Mouse (Mus musculus) bone marrow macrophage, adult 2 months (primary cell): ENCODE measurements around the gene Ninj1. TPM values are rescaled to one million over a fixed set of nuclear protein-coding genes. Genes with fewer than 3 reads are reported as not detected.

Experiments
- H3K27ac ChIP-seq: 2 replicates; pipeline ENCODE4 v1.5.1; 2012; ENCODE audit warnings: low read depth, low read length; ENCODE audit not compliant: insufficient read depth
- H3K4me1 ChIP-seq: 2 replicates; pipeline ENCODE4 v1.6.1; 2012; ENCODE audit warnings: low read length; ENCODE audit not compliant: control insufficient read depth, insufficient read depth
- H3K4me3 ChIP-seq: 2 replicates; pipeline ENCODE4 v1.5.1; 2012; ENCODE audit warnings: mild to moderate bottlenecking, low read length, moderate library complexity; ENCODE audit not compliant: insufficient read depth
- CTCF ChIP-seq: IDR thresholded peaks from 2 replicates; pipeline ENCODE4 v1.5.1; 2012; ENCODE audit warnings: low read depth, mild to moderate bottlenecking, low read length, moderate library complexity
- POLR2A ChIP-seq: IDR thresholded peaks from 2 replicates; pipeline ENCODE4 v1.6.1; 2012; ENCODE audit warnings: mild to moderate bottlenecking, low read depth, low read length, borderline replicate concordance
- polyA plus RNA-seq: library from polyadenylated mRNA; stranded (reverse); fragments of >200 nt; gene quantifications from 2 replicates; pipeline ENCODE4 v1.2.4, GENCODE M21; 2012; ENCODE audit not compliant: missing spikeins, insufficient read depth, insufficient read length

Ninj1 gene
- polyA plus RNA-seq, 1 experiment: 521 TPM

GRCm38 (mm10) chr13:49170623-49171022 lies 16.7 kb upstream of the Ninj1 start:
- Histone ChIP-seq H3K27ac (no peak overlapping the region), H3K4me3 (no peak overlapping the region), H3K4me1 (peaks cover 13% of the 10 kb centered on the region)
- TF ChIP-seq CTCF (no peak), POLR2A (no peak)

GRCm38 (mm10) chr13:49171729-49172128 lies 15.6 kb upstream of the Ninj1 start:
- TF ChIP-seq POLR2A (no peak), CTCF (no peak)
- Histone ChIP-seq H3K4me3 (no peak overlapping the region), H3K27ac (no peak overlapping the region), H3K4me1 (peaks cover 13% of the 10 kb centered on the region)

- no peak for TF ChIP-seq CTCF
- TF ChIP-seq POLR2A: no peak
- H3K27ac ChIP-seq: no peak overlapping the region
- peaks cover 10% of the 10 kb centered on the region for H3K4me1 ChIP-seq
- no peak overlapping the region for H3K4me3 ChIP-seq
These were observed 14.9 kb upstream of the Ninj1 start for GRCm38 (mm10) chr13:49172335-49172734.

GRCm38 (mm10) chr13:49172971-49173596 lies 14.2 kb upstream of the Ninj1 start:
- TF ChIP-seq POLR2A (no peak), CTCF (peak; percentile 64)
- H3K27ac ChIP-seq: no peak overlapping the region
- peaks cover 13% of the 10 kb centered on the region for H3K4me1 ChIP-seq
- H3K4me3 ChIP-seq: peak overlapping the region; percentile 17; the same call in 1 of the 2 replicates

- H3K4me1 ChIP-seq: peaks cover 27% of the 10 kb centered on the region
- no peak overlapping the region for H3K4me3 ChIP-seq
These were observed 11.8 kb upstream of the Ninj1 start for GRCm38 (mm10) chr13:49175509-49175908.

GRCm38 (mm10) chr13:49178839-49179585 lies 8.3 kb upstream of the Ninj1 start:
- Histone ChIP-seq H3K4me1 (peaks cover 35% of the 10 kb centered on the region), H3K27ac (no peak overlapping the region), H3K4me3 (no peak overlapping the region)
- no peak for TF ChIP-seq CTCF
- TF ChIP-seq POLR2A: no peak

More at GRCm38 (mm10) chr13:49175509-49175908, 11.8 kb upstream of the Ninj1 start:
- TF ChIP-seq POLR2A: no peak
- no peak for TF ChIP-seq CTCF
- no peak overlapping the region for H3K27ac ChIP-seq

GRCm38 (mm10) chr13:49180274-49180673 lies 7.0 kb upstream of the Ninj1 start:
- TF ChIP-seq POLR2A (no peak), CTCF (no peak)
- H3K27ac ChIP-seq: no peak overlapping the region
- H3K4me1 ChIP-seq: peaks cover 43% of the 10 kb centered on the region
- no peak overlapping the region for H3K4me3 ChIP-seq

GRCm38 (mm10) chr13:49180691-49181090 lies 6.6 kb upstream of the Ninj1 start:
- Histone ChIP-seq H3K4me1 (peaks cover 43% of the 10 kb centered on the region), H3K4me3 (no peak overlapping the region), H3K27ac (no peak overlapping the region)
- TF ChIP-seq CTCF: no peak
- no peak for TF ChIP-seq POLR2A

- TF ChIP-seq POLR2A: no peak
- no peak for TF ChIP-seq CTCF
- no peak overlapping the region for H3K27ac ChIP-seq
- no peak overlapping the region for H3K4me3 ChIP-seq
- peaks cover 47% of the 10 kb centered on the region for H3K4me1 ChIP-seq
These were observed 5.8 kb upstream of the Ninj1 start for GRCm38 (mm10) chr13:49181411-49181984.

- Histone ChIP-seq H3K4me3 (no peak overlapping the region), H3K4me1 (peaks cover 49% of the 10 kb centered on the region), H3K27ac (peak overlapping the region; percentile 30)
- TF ChIP-seq CTCF: no peak
- no peak for TF ChIP-seq POLR2A
These were observed 4.1 kb upstream of the Ninj1 start for GRCm38 (mm10) chr13:49183161-49183560.
